Mouse (Mus musculus) hindbrain, embryonic 12.5 days (tissue): Measurements from ENCODE around the gene Pla2g15. TPM values are rescaled to one million over a fixed set of nuclear protein-coding genes. Genes with fewer than 3 reads are reported as not detected.

ENCODE experiments used
- ATAC-seq: fragments of 200-750 bp; cut with Nextera tagmentation; 2 replicates; pipeline ENCODE4 v1.8.0; 2017; ENCODE audit warnings: moderate TSS enrichment; ENCODE audit not compliant: low FRiP score
- H3K27ac ChIP-seq: fragments of 300-500 bp; sonication (generic); 2 replicates; pipeline ENCODE4 v1.5.1; 2016; ENCODE audit warnings: mild to moderate bottlenecking
- H3K27me3 ChIP-seq: fragments of 300-500 bp; sonication (generic); 2 replicates; pipeline ENCODE4 v1.6.1; 2016; ENCODE audit warnings: mild to moderate bottlenecking
- H3K36me3 ChIP-seq: fragments of 300-500 bp; sonication (generic); 2 replicates; pipeline ENCODE4 v1.6.1; 2016; ENCODE audit warnings: mild to moderate bottlenecking
- H3K4me1 ChIP-seq: fragments of 300-500 bp; sonication (generic); 2 replicates; pipeline ENCODE4 v1.6.1; 2016
- H3K4me2 ChIP-seq: fragments of 300-500 bp; sonication (generic); replicated peaks from 2 replicates; pipeline ENCODE4 v1.6.1; 2016; ENCODE audit warnings: mild to moderate bottlenecking
- H3K4me3 ChIP-seq: fragments of 300-500 bp; sonication (generic); 2 replicates; pipeline ENCODE4 v1.5.1; 2016; ENCODE audit warnings: mild to moderate bottlenecking
- H3K9ac ChIP-seq: fragments of 300-500 bp; sonication (generic); 2 replicates; pipeline ENCODE4 v1.6.1; 2016; ENCODE audit warnings: mild to moderate bottlenecking, moderate library complexity
- H3K9me3 ChIP-seq: fragments of 300-500 bp; sonication (generic); replicated peaks from 2 replicates; pipeline ENCODE4 v1.6.1; 2016; ENCODE audit warnings: mild to moderate bottlenecking
- WGBS: fragments of 180-500 bp; shearing (Covaris S2); methylation state at CpG from one replicate; pipeline ENCODE4 v1.1.7; 2016; 5-methylcytosine and 5-hydroxymethylcytosine counted together
- polyA plus RNA-seq: library from polyadenylated mRNA; unstranded; fragments of >200 nt; fragmentation: Nextera tagmentation; extraction: Ambion mirVana; gene quantifications from 2 replicates; pipeline ENCODE4 v1.2.1, GENCODE M21; 2016

Pla2g15 gene
- 18.2 and 20.1 TPM in 2 replicates for polyA plus RNA-seq

DNA sequence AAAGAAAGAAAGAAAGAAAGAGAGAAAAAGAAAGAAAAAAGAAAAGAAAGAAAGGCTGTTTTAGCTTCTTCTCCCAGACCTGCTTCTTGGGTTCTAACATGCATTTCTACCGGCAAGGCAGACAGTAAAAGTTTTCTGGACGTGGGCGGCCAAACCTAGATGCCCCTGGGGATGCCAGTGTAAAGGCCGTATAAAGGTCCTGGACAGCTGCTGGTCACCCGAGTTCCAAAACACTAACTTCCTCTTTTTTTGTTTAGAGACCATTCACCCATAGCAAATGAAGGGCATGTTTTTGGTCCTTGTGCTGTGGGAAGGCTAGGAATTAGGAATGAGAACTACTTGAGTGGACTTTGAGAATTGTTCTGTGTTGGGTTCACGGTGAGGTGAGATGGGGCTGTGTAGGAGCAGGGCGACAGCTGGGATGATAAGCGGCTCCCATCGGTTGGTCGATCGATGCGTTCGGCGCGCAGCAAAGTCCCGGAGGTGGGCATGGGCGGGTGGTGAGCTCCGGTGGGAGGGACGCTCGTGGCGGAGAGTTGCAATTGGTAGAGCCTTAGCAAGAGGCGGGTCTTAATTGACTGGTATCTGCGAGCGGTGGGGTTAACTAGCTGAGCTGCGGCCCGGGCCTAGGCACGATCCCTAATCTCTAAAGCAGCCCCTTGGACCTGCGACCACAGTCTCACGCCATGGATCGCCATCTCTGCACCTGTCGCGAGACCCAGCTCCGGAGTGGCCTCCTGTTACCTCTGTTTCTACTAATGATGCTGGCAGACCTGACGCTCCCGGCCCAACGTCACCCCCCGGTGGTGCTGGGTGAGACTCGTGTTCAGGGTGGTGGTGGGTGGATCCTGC lies at the start of gene Pla2g15:
Gene Pla2g15, plus strand, starts transcription at position 599 of the 852 bp plus-strand sequence.
- Histone ChIP-seq H3K36me3 (peaks cover 8% of the 10 kb centered on the region; the same call in 1 of the 2 replicates), H3K27ac (0 out of 2 replicates have a peak within 1 kb of the TSS, but pooled peaks have one; percentile 9), H3K9me3 (no peaks in the 10 kb centered on the region), H3K27me3 (no peaks in the 10 kb centered on the region; the same call in 1 of the 2 replicates), H3K4me2 (peak within 1 kb of the TSS; percentile 78), H3K4me3 (peak within 1 kb of the TSS; percentile 75), H3K9ac (peak within 1 kb of the TSS; percentile 80), H3K4me1 (peaks cover 13% of the 10 kb centered on the region)
- WGBS, result 2% methylated on average over 38 of the region's 38 CpGs
- peak; percentile 98 for ATAC-seq

DNA sequence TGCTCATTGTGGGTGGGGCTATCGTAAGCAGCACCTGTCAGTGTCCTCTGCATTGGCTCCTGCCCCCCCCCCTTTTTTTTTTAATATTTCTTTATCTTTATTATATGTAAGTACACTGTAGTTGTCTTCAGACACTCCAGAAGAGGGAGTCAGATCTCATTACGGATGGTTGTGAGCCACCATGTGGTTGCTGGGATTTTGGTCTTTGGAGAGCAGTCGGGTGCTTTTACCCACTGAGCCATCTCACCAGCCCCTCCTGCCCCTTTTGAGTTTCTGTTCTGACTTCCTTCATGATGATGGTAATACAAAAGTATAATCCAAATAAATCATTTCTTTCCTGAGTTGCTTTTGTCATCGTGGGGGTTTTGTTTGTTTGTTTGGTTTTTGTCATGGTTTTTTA lies 47.9 kb upstream of the Pla2g15 start:
- Histone ChIP-seq H3K4me3 (no peak overlapping the region), H3K9ac (no peak overlapping the region), H3K4me1 (no peaks in the 10 kb centered on the region), H3K27me3 (no peaks in the 10 kb centered on the region), H3K27ac (no peak overlapping the region), H3K36me3 (peaks cover 19% of the 10 kb centered on the region), H3K4me2 (no peak overlapping the region), H3K9me3 (no peaks in the 10 kb centered on the region)
- ATAC-seq, result no peak
- WGBS, result 95% methylated on average over 4 of the region's 4 CpGs

DNA sequence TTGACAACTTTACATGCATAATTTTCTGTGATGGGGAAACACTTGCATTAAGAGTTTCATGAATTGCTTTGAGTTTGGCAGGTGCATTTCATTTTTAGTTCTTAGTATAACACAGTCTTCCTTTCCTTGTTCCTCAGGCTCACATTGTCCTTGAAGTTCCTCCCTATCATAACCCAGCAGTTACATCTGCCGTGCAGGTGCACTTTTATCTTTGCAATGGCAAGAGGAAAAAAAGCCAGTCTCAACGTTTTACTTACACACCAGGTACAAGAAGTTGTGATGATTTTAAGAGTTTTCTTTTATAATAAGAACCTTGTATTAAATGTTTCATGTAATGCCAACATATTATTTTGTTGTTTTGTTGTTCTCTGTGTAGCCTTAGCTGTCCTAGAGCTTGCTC lies 46.3 kb upstream of the Pla2g15 start:
- H3K4me3 ChIP-seq, result no peak overlapping the region
- H3K27ac ChIP-seq, result no peak overlapping the region
- no peak overlapping the region for H3K4me2 ChIP-seq
- H3K36me3 ChIP-seq, result peaks cover 29% of the 10 kb centered on the region
- H3K4me1 ChIP-seq, result no peaks in the 10 kb centered on the region
- no peaks in the 10 kb centered on the region for H3K9me3 ChIP-seq
- no peaks in the 10 kb centered on the region for H3K27me3 ChIP-seq
- no peak for ATAC-seq
- no peak overlapping the region for H3K9ac ChIP-seq
- WGBS, result 93% methylated on average over 2 of the region's 2 CpGs

DNA sequence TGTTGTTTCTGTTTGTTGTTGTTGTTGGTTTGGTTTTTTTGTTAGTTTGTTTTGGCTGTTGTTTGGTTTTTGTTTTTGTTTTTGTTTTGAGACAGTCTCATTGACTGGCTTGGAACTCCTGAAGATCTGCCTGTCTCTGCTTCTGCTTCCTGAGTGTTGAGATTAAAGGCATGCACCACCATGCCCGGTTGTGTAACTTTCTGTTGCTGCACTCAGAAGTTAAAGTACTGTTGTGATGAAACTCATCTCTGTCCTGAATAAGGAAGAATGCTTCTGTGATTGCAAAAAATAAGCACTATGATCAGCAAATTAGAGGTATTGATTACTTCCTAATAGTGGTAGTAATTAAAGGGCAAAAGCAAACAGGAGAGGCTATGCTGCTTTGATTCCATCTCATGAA lies 44.0 kb upstream of the Pla2g15 start:
- Histone ChIP-seq H3K27ac (no peak overlapping the region), H3K4me3 (no peak overlapping the region), H3K9ac (no peak overlapping the region), H3K9me3 (no peaks in the 10 kb centered on the region), H3K4me2 (no peak overlapping the region), H3K27me3 (no peaks in the 10 kb centered on the region), H3K4me1 (no peaks in the 10 kb centered on the region), H3K36me3 (peaks cover 32% of the 10 kb centered on the region)
- WGBS, result 91% methylated on average over 1 of the region's 1 CpGs
- no peak for ATAC-seq

DNA sequence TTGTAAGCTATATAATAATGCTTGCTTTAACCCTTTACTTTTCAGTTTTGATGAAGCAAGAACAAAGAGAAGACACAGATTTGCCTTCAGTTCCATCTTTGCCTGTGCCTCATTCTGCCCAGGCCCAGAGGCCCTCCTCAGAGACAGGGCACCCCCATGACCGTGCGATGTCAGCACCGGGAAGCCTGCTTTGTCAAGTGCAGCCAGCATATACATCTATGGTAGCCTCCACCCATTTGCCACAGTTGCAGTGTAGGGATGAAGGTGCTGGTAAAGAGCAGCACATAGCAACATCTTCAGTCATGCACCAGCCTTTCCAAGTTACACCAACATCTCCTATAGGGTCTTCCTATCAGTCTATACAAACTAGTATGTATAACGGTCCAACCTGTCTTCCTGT lies 42.1 kb upstream of the Pla2g15 start:
- no peak overlapping the region for H3K9ac ChIP-seq
- no peaks in the 10 kb centered on the region for H3K9me3 ChIP-seq
- no peak for ATAC-seq
- peaks cover 37% of the 10 kb centered on the region for H3K36me3 ChIP-seq
- H3K4me2 ChIP-seq, result no peak overlapping the region
- H3K27ac ChIP-seq, result no peak overlapping the region
- 95% methylated on average over 4 of the region's 4 CpGs for WGBS
- H3K27me3 ChIP-seq, result no peaks in the 10 kb centered on the region
- no peaks in the 10 kb centered on the region for H3K4me1 ChIP-seq
- H3K4me3 ChIP-seq, result no peak overlapping the region

DNA sequence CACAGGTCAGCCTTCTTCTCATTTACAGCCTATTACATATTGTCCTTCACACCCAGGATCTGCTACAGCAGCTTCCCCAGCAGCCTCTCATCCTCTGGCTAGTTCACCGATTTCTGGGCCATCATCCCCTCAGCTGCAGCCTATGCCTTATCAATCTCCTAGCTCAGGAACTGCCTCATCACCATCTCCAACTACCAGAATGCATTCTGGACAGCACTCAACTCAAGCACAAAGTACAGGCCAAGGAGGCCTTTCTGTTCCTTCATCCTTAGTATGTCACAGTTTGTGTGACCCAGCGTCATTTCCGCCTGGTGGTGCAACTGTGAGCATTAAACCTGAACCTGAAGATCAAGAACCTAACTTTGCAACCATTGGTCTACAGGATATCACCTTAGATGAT lies 41.5 kb upstream of the Pla2g15 start:
- no peak overlapping the region for H3K9ac ChIP-seq
- no peak overlapping the region for H3K27ac ChIP-seq
- WGBS, result 93% methylated on average over 3 of the region's 3 CpGs
- no peaks in the 10 kb centered on the region for H3K9me3 ChIP-seq
- H3K4me2 ChIP-seq, result no peak overlapping the region
- H3K27me3 ChIP-seq, result no peaks in the 10 kb centered on the region
- H3K4me3 ChIP-seq, result no peak overlapping the region
- H3K4me1 ChIP-seq, result no peaks in the 10 kb centered on the region
- H3K36me3 ChIP-seq, result peaks cover 39% of the 10 kb centered on the region
- no peak for ATAC-seq

DNA sequence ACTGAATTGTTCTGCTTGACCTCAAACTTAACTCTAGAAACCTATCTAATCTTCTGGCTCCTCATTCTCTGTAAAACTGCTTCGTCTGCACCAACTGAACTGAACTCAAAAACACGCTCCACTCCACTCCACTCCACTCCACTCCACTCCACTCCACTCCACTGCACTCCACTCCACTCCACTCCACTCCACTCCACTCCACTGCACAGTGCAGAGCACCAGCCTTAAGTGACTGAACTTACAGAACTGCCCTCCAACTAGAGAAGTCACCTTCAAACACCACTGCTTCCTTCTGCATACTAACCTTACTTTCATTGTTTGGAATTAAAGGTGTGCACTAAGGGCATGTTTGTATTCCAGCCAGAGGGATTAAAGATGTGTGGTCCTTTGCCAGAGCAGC lies 38.2 kb upstream of the Pla2g15 start:
- Histone ChIP-seq H3K9ac (no peak overlapping the region), H3K4me2 (no peak overlapping the region), H3K36me3 (peaks cover 41% of the 10 kb centered on the region), H3K4me3 (no peak overlapping the region), H3K27me3 (no peaks in the 10 kb centered on the region), H3K4me1 (no peaks in the 10 kb centered on the region), H3K27ac (no peak overlapping the region), H3K9me3 (no peaks in the 10 kb centered on the region)
- no peak for ATAC-seq
- 98% methylated on average over 2 of the region's 2 CpGs for WGBS

DNA sequence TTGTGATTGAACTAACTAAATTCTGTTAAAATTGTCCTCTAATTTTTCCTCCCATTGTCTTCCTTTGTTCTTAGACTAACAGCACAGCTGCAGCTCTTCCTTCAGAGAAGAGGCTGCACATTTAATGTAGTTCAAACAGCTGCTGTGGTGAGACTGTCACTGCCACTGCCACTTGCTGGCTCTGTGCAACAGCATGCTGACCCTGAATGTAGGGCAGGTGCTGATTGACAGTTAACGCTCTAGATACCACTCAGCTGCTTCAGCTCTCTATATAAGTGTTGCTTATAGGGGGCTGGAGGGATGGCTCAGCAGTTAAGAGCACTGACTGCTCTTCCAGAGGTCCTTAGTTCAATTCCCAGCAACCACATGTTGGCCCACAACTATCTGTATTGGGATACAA lies 37.7 kb upstream of the Pla2g15 start:
- Histone ChIP-seq H3K27me3 (no peaks in the 10 kb centered on the region), H3K4me3 (no peak overlapping the region), H3K9me3 (no peaks in the 10 kb centered on the region), H3K36me3 (peaks cover 40% of the 10 kb centered on the region), H3K4me1 (no peaks in the 10 kb centered on the region), H3K27ac (no peak overlapping the region), H3K9ac (no peak overlapping the region), H3K4me2 (no peak overlapping the region)
- WGBS, result 93% methylated on average over 1 of the region's 1 CpGs
- no peak for ATAC-seq

DNA sequence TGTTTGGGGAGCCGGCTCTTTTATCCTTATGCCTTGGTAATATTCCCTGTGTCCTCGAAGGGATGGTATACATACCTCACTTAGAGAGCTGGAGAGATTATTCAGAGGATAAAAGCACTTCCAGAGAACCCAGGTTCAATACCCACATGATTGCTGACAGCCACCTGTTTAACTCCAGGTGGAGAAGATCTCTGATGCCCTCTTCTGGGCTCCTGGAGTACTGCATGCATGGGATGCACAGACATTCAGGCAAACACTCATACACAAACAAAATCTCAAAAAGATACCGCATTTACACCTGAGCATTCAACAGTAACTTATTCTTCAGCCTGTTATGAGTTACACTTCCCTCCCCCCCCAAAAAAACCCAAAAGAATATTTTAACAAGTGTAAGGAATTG lies 34.3 kb upstream of the Pla2g15 start:
- Histone ChIP-seq H3K36me3 (peaks cover 28% of the 10 kb centered on the region), H3K27me3 (no peaks in the 10 kb centered on the region)
- 95% methylated on average over 3 of the region's 3 CpGs for WGBS

DNA sequence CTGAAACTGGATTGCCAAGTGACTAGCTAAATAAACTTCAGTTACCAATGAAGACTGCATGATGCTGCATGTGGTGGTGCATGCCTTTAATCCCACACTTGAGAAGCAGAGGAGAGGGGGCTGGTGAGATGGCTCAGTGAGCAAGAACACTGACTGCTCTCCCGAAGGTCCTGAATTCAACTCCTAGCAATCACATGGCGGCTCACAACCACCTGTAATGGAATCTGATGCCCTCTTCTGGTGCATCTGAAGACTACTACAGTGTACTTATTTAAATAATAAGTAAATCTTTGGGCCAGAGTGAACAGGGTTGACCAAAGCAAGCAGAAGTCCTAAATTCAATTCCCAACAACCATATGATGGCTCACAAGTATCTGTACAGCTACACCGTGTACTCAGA lies 26.8 kb upstream of the Pla2g15 start:
- Histone ChIP-seq H3K9me3 (no peaks in the 10 kb centered on the region), H3K27ac (no peak overlapping the region), H3K9ac (no peak overlapping the region), H3K4me3 (no peak overlapping the region), H3K4me2 (no peak overlapping the region), H3K27me3 (no peaks in the 10 kb centered on the region), H3K36me3 (peaks cover 7% of the 10 kb centered on the region), H3K4me1 (no peaks in the 10 kb centered on the region)
- 90% methylated on average over 3 of the region's 3 CpGs for WGBS
- ATAC-seq, result no peak

More for the DNA sequence above, 34.3 kb upstream of the Pla2g15 start:
- no peak for ATAC-seq
- Histone ChIP-seq H3K9ac (no peak overlapping the region), H3K4me1 (no peaks in the 10 kb centered on the region), H3K27ac (no peak overlapping the region), H3K4me3 (no peak overlapping the region), H3K4me2 (no peak overlapping the region), H3K9me3 (no peaks in the 10 kb centered on the region)

DNA sequence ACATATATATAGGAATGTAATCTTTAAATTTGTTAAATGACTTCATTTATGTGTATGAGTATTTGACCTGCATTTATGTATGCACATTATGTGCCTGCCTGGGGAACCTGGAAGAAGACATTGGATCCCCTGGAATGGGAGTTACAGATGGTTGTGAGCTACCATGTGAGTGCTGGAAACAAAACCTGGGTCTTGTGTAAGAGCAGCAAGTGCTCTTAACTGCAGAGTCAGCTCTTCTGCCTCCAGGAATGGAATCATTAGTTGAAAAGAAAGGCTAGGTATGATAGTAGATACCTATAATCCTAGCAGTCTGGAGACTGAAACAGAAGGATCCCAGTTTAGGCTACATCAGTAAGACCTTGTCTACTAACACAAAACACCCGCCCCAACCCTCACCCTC lies 24.1 kb upstream of the Pla2g15 start:
- H3K27ac ChIP-seq, result no peak overlapping the region
- peaks cover 17% of the 10 kb centered on the region for H3K36me3 ChIP-seq
- no peak for ATAC-seq
- H3K9ac ChIP-seq, result no peak overlapping the region
- no peaks in the 10 kb centered on the region for H3K9me3 ChIP-seq
- no peaks in the 10 kb centered on the region for H3K4me1 ChIP-seq
- H3K4me2 ChIP-seq, result no peak overlapping the region
- H3K27me3 ChIP-seq, result no peaks in the 10 kb centered on the region
- no peak overlapping the region for H3K4me3 ChIP-seq
- 88% methylated on average over 1 of the region's 1 CpGs for WGBS

DNA sequence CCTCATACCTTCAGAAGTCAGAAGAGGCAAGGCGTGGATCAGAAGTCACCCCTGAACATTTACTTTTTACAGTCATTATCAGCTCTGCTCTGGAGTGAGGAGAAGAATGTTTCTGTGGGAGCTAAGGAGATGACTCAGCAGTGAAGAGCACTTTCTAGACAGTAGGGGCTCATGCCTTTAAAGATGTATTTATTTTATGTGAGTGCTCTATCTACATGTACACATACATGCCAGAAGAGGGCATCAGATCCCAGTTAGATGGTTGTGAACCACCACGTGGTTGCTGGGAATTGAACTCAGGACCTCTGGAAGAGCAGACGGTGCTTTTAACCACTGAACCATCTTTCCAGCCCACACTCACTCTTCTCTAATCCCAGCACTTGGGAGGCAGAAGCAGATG lies 23.1 kb upstream of the Pla2g15 start:
- no peak overlapping the region for H3K27ac ChIP-seq
- no peaks in the 10 kb centered on the region for H3K9me3 ChIP-seq
- no peak overlapping the region for H3K9ac ChIP-seq
- no peak overlapping the region for H3K4me3 ChIP-seq
- H3K36me3 ChIP-seq, result peaks cover 26% of the 10 kb centered on the region
- 78% methylated on average over 3 of the region's 3 CpGs for WGBS
- H3K4me2 ChIP-seq, result no peak overlapping the region
- H3K27me3 ChIP-seq, result 0 out of 2 replicates have a peak, but pooled peaks cover under 1% of the 10 kb centered on the region
- H3K4me1 ChIP-seq, result no peaks in the 10 kb centered on the region
- ATAC-seq, result no peak

DNA sequence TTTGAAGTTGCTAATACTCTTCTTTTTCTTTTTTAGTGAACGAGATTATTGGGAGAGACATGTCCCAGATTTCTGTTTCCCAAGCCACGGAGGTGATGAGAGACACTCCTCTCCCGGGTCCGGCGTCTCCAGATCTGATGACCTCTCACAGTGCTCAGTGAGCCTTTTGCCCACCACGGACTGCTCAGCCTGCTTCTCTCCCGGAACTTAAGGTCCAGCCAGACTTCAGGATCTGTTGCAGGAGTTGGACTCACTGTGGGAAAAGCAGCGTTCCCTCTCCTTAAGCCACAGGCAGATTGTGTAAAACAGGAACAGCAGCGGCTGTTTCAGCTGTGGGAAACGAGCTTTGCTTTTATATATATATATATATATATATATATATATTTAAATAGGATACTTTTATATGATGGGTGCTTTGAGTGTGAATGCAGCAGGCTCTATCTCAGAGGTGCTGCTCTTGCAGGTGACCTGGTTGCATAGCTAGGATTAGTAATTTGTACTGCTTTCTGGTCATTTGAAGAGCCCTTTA lies 22.3 kb upstream of the Pla2g15 start:
- H3K4me1 ChIP-seq, result no peaks in the 10 kb centered on the region
- H3K9me3 ChIP-seq, result no peaks in the 10 kb centered on the region
- no peak overlapping the region for H3K27ac ChIP-seq
- H3K9ac ChIP-seq, result no peak overlapping the region
- H3K4me3 ChIP-seq, result no peak overlapping the region
- no peak for ATAC-seq
- H3K36me3 ChIP-seq, result peaks cover 35% of the 10 kb centered on the region
- 93% methylated on average over 10 of the region's 10 CpGs for WGBS
- H3K27me3 ChIP-seq, result peaks cover 5% of the 10 kb centered on the region
- no peak overlapping the region for H3K4me2 ChIP-seq
